11 mouse cellular contexts compared by ENCODE assay signal in genomic region chr6:30432461-30433192, GRCm38 (mm10). TPM values are rescaled to one million over a fixed set of nuclear protein-coding genes. Genes with fewer than 3 reads are reported as not detected.
A peak's percentile ranks its signal among the peaks of the same experiment; 100 is the strongest.
DNase-seq lines count a peak whose midpoint lies in the region; ATAC-seq and TF ChIP-seq lines count a peak whose summit lies in the region.
"Had no signal": no experiment of that assay in that cellular context is flagged by ENCODE, and none has a peak within 500 bp of the region (broad histone marks: within the 10 kb centered on the region; RNA-seq: fewer than 3 reads in every experiment).

No protein-coding gene starts in this region.

- peak overlapping the region; percentile 47 for H3K27ac ChIP-seq in heart, embryonic 15.5 days
- H3K27ac ChIP-seq in stomach, embryonic 14.5 days (ENCODE audit: low read length): peak overlapping the region; percentile 17; the same call in 1 of the 2 replicates
- no peak overlapping the region for H3K27ac ChIP-seq in stomach, postnatal 0 days (replicated peaks)
- H3K27ac ChIP-seq in embryonic facial prominence, embryonic 15.5 days (replicated peaks): peak overlapping the region; percentile 76
- H3K27ac ChIP-seq: forebrain, embryonic 10.5 days had no signal

- no peaks in the 10 kb centered on the region for H3K27me3 ChIP-seq in heart, embryonic 15.5 days
- H3K27me3 ChIP-seq in stomach, embryonic 14.5 days (ENCODE audit: control insufficient read depth, insufficient read depth, low read length): no peaks in the 10 kb centered on the region
- no peaks in the 10 kb centered on the region for H3K27me3 ChIP-seq in stomach, postnatal 0 days (ENCODE audit: control insufficient read depth, insufficient read depth, low read length)
- no peaks in the 10 kb centered on the region for H3K27me3 ChIP-seq in embryonic facial prominence, embryonic 15.5 days

- peaks cover 13% of the 10 kb centered on the region; the same call in 1 of the 2 replicates for H3K4me1 ChIP-seq in heart, embryonic 15.5 days (replicated peaks)
- no peaks in the 10 kb centered on the region for H3K4me1 ChIP-seq in stomach, embryonic 14.5 days (ENCODE audit: control insufficient read depth, insufficient read depth, low read length)
- no peaks in the 10 kb centered on the region for H3K4me1 ChIP-seq in stomach, postnatal 0 days (replicated peaks; ENCODE audit: control insufficient read depth, insufficient read depth)
- H3K4me1 ChIP-seq in embryonic facial prominence, embryonic 15.5 days: 0 out of 2 replicates have a peak, but pooled peaks cover 14% of the 10 kb centered on the region
- H3K4me1 ChIP-seq: forebrain, embryonic 10.5 days had no signal

- no peaks in the 10 kb centered on the region for H3K36me3 ChIP-seq in heart, embryonic 15.5 days
- H3K36me3 ChIP-seq in stomach, embryonic 14.5 days (ENCODE audit: control insufficient read depth, insufficient read depth, low read length): no peaks in the 10 kb centered on the region
- H3K36me3 ChIP-seq in stomach, postnatal 0 days (ENCODE audit: control insufficient read depth, insufficient read depth, low read length): no peaks in the 10 kb centered on the region
- no peaks in the 10 kb centered on the region; the same call in 1 of the 2 replicates for H3K36me3 ChIP-seq in embryonic facial prominence, embryonic 15.5 days

- no peak overlapping the region for H3K9ac ChIP-seq in heart, embryonic 15.5 days
- H3K9ac ChIP-seq in stomach, embryonic 14.5 days (replicated peaks; ENCODE audit: low read depth, low read length): no peak overlapping the region
- no peak overlapping the region for H3K9ac ChIP-seq in stomach, postnatal 0 days (ENCODE audit: low read length)
- H3K9ac ChIP-seq in embryonic facial prominence, embryonic 15.5 days: no peak overlapping the region

- no peak for ATAC-seq in heart, embryonic 15.5 days (replicated peaks; ENCODE audit: insufficient number of reproducible peaks, insufficient read depth, low FRiP score, low read depth)
- no peak for ATAC-seq in stomach, embryonic 14.5 days (ENCODE audit: insufficient number of reproducible peaks, insufficient read depth, low FRiP score, low read depth)
- no peak for ATAC-seq in stomach, postnatal 0 days (ENCODE audit: low FRiP score, low TSS enrichment)
- no peak for ATAC-seq in embryonic facial prominence, embryonic 15.5 days (ENCODE audit: insufficient number of reproducible peaks, low FRiP score, low TSS enrichment, low read depth)
- ATAC-seq: activated CD4-positive, CD25-positive, alpha-beta regulatory T cell, adult 4 months had no signal

- no peak for TF ChIP-seq CTCF in stomach, postnatal 0 days (IDR thresholded peaks at IDR 0.05; ENCODE audit: low read depth)

- no peak for DNase-seq in heart, postnatal 14 days
- no peak for DNase-seq in stomach, postnatal 0 days (ENCODE audit: low spot score)
- DNase-seq in thymus, postnatal 25 days: no peak
- DNase-seq in spleen, adult 12 weeks (ENCODE audit: low spot score): no peak
- DNase-seq: gastrocnemius, postnatal 25 days had no signal

- intact Hi-C loops in heart, postnatal 14 days (cut with DNase I): no loop called here

- H3K4me3 ChIP-seq in heart, embryonic 15.5 days: no peak overlapping the region
- H3K4me3 ChIP-seq in stomach, embryonic 14.5 days (ENCODE audit: low read depth, low read length): no peak overlapping the region
- H3K4me3 ChIP-seq in stomach, postnatal 0 days (ENCODE audit: low read depth, low read length): no peak overlapping the region
- H3K4me3 ChIP-seq in embryonic facial prominence, embryonic 15.5 days (replicated peaks): no peak overlapping the region
- H3K4me3 ChIP-seq: forebrain, embryonic 10.5 days; myocyte had no signal

- 35% methylated on average over 3 of the region's 3 CpGs for WGBS in heart, embryonic 15.5 days
- 28% methylated on average over 3 of the region's 3 CpGs for WGBS in stomach, embryonic 14.5 days
- WGBS in stomach, postnatal 0 days: 40% methylated on average over 3 of the region's 3 CpGs
- 40% methylated on average over 3 of the region's 3 CpGs for WGBS in embryonic facial prominence, embryonic 15.5 days

- H3K9me3 ChIP-seq in heart, embryonic 15.5 days (replicated peaks): no peaks in the 10 kb centered on the region
- H3K9me3 ChIP-seq in stomach, embryonic 14.5 days (ENCODE audit: control insufficient read depth, low read depth, low read length): no peaks in the 10 kb centered on the region
- no peaks in the 10 kb centered on the region for H3K9me3 ChIP-seq in stomach, postnatal 0 days (ENCODE audit: control insufficient read depth, low read length)
- H3K9me3 ChIP-seq in embryonic facial prominence, embryonic 15.5 days (replicated peaks): no peaks in the 10 kb centered on the region
- H3K9me3 ChIP-seq: forebrain, embryonic 10.5 days had no signal

- no peak for TF ChIP-seq EP300 in stomach, postnatal 0 days (optimal IDR thresholded peaks at IDR 0.05)

- no peak overlapping the region for H3K4me2 ChIP-seq in heart, embryonic 15.5 days
- H3K4me2 ChIP-seq in stomach, embryonic 14.5 days (replicated peaks; ENCODE audit: low read depth, low read length): no peak overlapping the region
- H3K4me2 ChIP-seq in stomach, postnatal 0 days (replicated peaks; ENCODE audit: low read depth): no peak overlapping the region
- no peak overlapping the region for H3K4me2 ChIP-seq in embryonic facial prominence, embryonic 15.5 days (replicated peaks)

RNA-seq across cellular contexts. Expression of gene Klhdc10, which starts 31.0 kb away (rescaled TPM):
- 14.8 and 19.5 TPM in 2 replicates for polyA plus RNA-seq in heart, embryonic 15.5 days (2015; fragmentation: Nextera tagmentation; extraction: Ambion mirVana)
- 10 to 100 TPM; 58.4 to 60.8 TPM for total RNA-seq in heart, postnatal 14 days (2021)
- 24.8 and 29.3 TPM in 2 replicates for polyA plus RNA-seq in stomach, embryonic 14.5 days (2014; fragmentation: Nextera tagmentation; extraction: Ambion mirVana)
- 6.0 and 6.3 TPM in 2 replicates for polyA plus RNA-seq in stomach, postnatal 0 days (2015; fragmentation: Nextera tagmentation; extraction: Ambion mirVana)
- polyA plus RNA-seq in embryonic facial prominence, embryonic 15.5 days (2015; fragmentation: Nextera tagmentation; extraction: Ambion mirVana): 24.3 and 26.1 TPM in 2 replicates

RNA-seq across cellular contexts. Expression of gene Zc3hc1, which starts 41.8 kb away (rescaled TPM):
- polyA plus RNA-seq in heart, embryonic 15.5 days (2015; fragmentation: Nextera tagmentation; extraction: Ambion mirVana): 36.1 and 42.4 TPM in 2 replicates
- 10 to 100 TPM; 15.5 to 17.2 TPM for total RNA-seq in heart, postnatal 14 days (2021)
- polyA plus RNA-seq in stomach, embryonic 14.5 days (2014; fragmentation: Nextera tagmentation; extraction: Ambion mirVana): 50.7 and 54.5 TPM in 2 replicates
- polyA plus RNA-seq in stomach, postnatal 0 days (2015; fragmentation: Nextera tagmentation; extraction: Ambion mirVana): 16.4 TPM in 2 replicates
- polyA plus RNA-seq in embryonic facial prominence, embryonic 15.5 days (2015; fragmentation: Nextera tagmentation; extraction: Ambion mirVana): 49.5 and 55.5 TPM in 2 replicates
